Mouse (Mus musculus) brain, embryonic 14.5 days (tissue): ENCODE results near the gene Prkab2.

Experiments
- CTCF ChIP-seq: fragments of 200-500 bp; IDR thresholded peaks from 2 replicates; pipeline ENCODE4 v1.5.1; 2012; ENCODE audit warnings: inconsistent platforms, mild to moderate bottlenecking, moderate library complexity, borderline replicate concordance; ENCODE audit not compliant: insufficient read depth, insufficient read length; ENCODE audit errors: extremely low read depth
- POLR2A ChIP-seq: fragments of 200-500 bp; IDR thresholded peaks from 2 replicates; pipeline ENCODE4 v1.6.1; 2012; ENCODE audit warnings: mild to moderate bottlenecking, inconsistent platforms, borderline replicate concordance; ENCODE audit not compliant: poor library complexity, insufficient read depth, insufficient read length, severe bottlenecking; ENCODE audit errors: extremely low read depth

GRCm38 (mm10) chr3:97654901-97655300 is 3.1 kb upstream of the Prkab2 start:
- TF ChIP-seq POLR2A (no peak), CTCF (peak; percentile 20; the same call in 1 of the 2 replicates)
